Mouse (Mus musculus) forebrain, embryonic 15.5 days (tissue): ENCODE data around the gene Adcy4. TPM values are rescaled to one million over a fixed set of nuclear protein-coding genes. Genes with fewer than 3 reads are reported as not detected.
A peak's percentile ranks its signal among the peaks of the same experiment; 100 is the strongest.

Experiments used
- ATAC-seq: fragments of 200-750 bp; cut with Nextera tagmentation; replicated peaks from 2 replicates; pipeline ENCODE4 v1.8.0; 2017; ENCODE audit warnings: mild to moderate bottlenecking, moderate TSS enrichment, moderate library complexity
- H3K27ac ChIP-seq: fragments of 300-500 bp; sonication (generic); replicated peaks from 2 replicates; pipeline ENCODE4 v1.5.1; 2015; ENCODE audit warnings: mild to moderate bottlenecking, inconsistent platforms
- H3K27me3 ChIP-seq: fragments of 300-500 bp; sonication (generic); 2 replicates; pipeline ENCODE4 v1.6.1; 2015; ENCODE audit warnings: inconsistent platforms
- H3K36me3 ChIP-seq: fragments of 300-500 bp; sonication (generic); 2 replicates; pipeline ENCODE4 v1.6.1; 2015; ENCODE audit warnings: mild to moderate bottlenecking, inconsistent platforms
- H3K4me1 ChIP-seq: fragments of 300-500 bp; sonication (generic); 2 replicates; pipeline ENCODE4 v1.6.1; 2015; ENCODE audit warnings: inconsistent platforms
- H3K4me2 ChIP-seq: fragments of 300-500 bp; sonication (generic); replicated peaks from 2 replicates; pipeline ENCODE4 v1.6.1; 2015; ENCODE audit warnings: mild to moderate bottlenecking, inconsistent platforms
- H3K4me3 ChIP-seq: fragments of 300-500 bp; sonication (generic); 2 replicates; pipeline ENCODE4 v1.5.1; 2015; ENCODE audit warnings: mild to moderate bottlenecking, inconsistent platforms
- H3K9ac ChIP-seq: fragments of 300-500 bp; sonication (generic); replicated peaks from 2 replicates; pipeline ENCODE4 v1.6.1; 2015; ENCODE audit warnings: mild to moderate bottlenecking, inconsistent platforms
- H3K9me3 ChIP-seq: fragments of 300-500 bp; sonication (generic); 2 replicates; pipeline ENCODE4 v1.6.1; 2016; ENCODE audit warnings: inconsistent platforms
- WGBS: fragments of 180-500 bp; shearing (Covaris S2); methylation state at CpG from one replicate; pipeline ENCODE4 v1.1.7; 2015; ENCODE audit warnings: mixed read lengths; 5-methylcytosine and 5-hydroxymethylcytosine counted together
- polyA plus RNA-seq: library from polyadenylated mRNA; unstranded; fragments of >200 nt; fragmentation: Nextera tagmentation; extraction: Ambion mirVana; gene quantifications from 2 replicates; pipeline ENCODE4 v1.2.1, GENCODE M21; 2015

Gene Adcy4
- polyA plus RNA-seq, 1 experiment from 2014 or later = 4.0 TPM

DNA sequence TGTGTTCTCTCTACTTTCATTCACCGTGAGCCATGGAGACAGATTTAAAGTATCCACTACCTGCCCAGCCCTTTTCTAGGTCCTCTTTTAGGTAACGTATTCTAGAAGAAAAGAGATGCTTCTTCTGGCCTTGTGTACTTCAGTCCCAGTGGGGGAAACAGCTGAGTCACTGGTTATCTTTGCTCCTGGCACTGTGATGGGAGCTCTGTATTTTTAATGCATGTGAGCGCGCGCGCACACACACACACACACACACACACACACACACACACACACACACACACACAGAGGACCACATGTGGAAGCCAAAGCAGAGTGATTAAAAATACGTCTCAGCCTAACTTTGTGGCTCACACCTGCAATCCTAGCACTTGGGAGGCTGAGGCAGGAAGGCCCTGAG is 60.5 kb downstream of the Adcy4 start:
- no peaks in the 10 kb centered on the region for H3K27me3 ChIP-seq
- no peak overlapping the region for H3K4me2 ChIP-seq
- H3K9ac ChIP-seq = no peak overlapping the region
- no peak overlapping the region for H3K27ac ChIP-seq
- 89% methylated on average over 7 of the region's 7 CpGs for WGBS
- 0 out of 2 replicates have a peak, but pooled peaks cover 5% of the 10 kb centered on the region for H3K36me3 ChIP-seq
- H3K4me1 ChIP-seq = peaks cover 13% of the 10 kb centered on the region
- H3K9me3 ChIP-seq = no peaks in the 10 kb centered on the region
- ATAC-seq = no peak
- no peak overlapping the region for H3K4me3 ChIP-seq

DNA sequence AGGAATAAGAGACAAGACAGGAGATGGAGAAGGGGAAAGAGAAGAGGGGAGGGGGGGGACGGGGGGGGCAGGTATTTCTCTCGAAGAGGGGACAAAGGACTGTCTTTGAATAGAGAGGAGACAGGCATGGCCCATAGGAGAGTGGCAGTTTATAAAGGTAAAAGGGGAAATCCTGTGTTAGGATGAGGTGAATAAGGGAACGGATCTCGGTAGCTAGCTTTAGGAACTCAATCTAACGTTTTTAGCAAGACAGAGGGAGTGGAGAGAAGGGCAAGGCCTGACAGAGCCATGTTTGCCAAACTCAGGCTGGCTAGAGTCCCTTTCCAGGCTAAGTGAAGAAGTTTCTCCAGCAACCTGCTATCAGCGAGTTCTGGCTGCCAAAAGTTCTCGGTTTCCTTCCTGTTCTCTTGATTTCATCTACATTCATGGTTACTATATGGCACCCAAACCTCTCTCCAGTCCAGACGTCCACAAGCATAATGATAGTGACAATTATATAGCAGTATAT is 61.4 kb downstream of the Adcy4 start:
- H3K4me1 ChIP-seq = peaks cover 13% of the 10 kb centered on the region
- peak overlapping the region; percentile 93 for H3K4me3 ChIP-seq
- ATAC-seq = no peak

DNA sequence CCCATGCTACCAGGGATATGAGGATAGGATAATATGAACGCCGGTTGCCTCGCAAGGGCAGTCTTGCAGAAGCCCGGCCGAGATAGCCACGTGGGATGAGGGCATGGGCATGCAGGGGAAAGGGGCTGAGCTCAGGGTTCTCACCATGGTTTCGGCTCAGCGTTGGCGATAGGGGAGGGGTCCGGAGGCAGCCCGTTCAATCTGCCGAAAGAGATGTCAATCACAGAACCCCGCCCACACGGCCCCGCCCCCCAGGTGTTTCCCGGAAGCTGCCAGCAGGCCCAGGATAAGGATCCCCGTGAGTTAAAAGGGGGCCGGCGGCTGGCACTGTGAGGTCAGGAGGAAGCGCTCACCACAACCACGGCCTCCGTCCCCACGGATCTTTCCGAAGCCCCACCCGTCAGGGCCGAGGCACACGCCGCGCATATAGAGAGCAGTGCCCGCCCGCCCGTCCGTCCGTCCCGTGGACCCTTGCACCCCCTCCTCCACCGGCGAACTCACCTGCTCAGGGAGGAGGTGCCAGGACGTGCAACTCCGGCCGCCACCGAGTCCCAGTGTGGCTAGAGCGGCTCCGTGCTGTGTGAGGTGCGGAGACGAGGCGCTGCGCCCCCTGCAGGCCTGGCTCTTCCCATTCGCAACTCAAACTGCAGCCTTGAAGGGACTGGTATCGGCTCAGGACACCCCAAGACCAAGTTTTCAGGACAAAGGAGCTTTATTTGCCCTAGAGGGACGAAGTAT is 62.0 kb downstream of the Adcy4 start, which contains the start of gene Rabggta:
Gene Rabggta (minus strand): TSS at position 564 of the 738 bp plus-strand sequence.
- no peaks in the 10 kb centered on the region for H3K27me3 ChIP-seq
- peak within 1 kb of the TSS; percentile 81 for H3K9ac ChIP-seq
- peak within 1 kb of the TSS; percentile 92 for H3K27ac ChIP-seq
- H3K4me1 ChIP-seq = peaks cover 13% of the 10 kb centered on the region
- peak; percentile 96 for ATAC-seq
- peak within 1 kb of the TSS; percentile 93 for H3K4me3 ChIP-seq
- H3K36me3 ChIP-seq = peaks cover 13% of the 10 kb centered on the region; the same call in 1 of the 2 replicates
- under 1% methylated on average over 50 of the region's 50 CpGs for WGBS
- no peaks in the 10 kb centered on the region for H3K9me3 ChIP-seq
- peak within 1 kb of the TSS; percentile 53 for H3K4me2 ChIP-seq

More for the DNA sequence above, 61.4 kb downstream of the Adcy4 start:
- no peaks in the 10 kb centered on the region for H3K9me3 ChIP-seq
- H3K27me3 ChIP-seq = no peaks in the 10 kb centered on the region
- H3K27ac ChIP-seq = peak overlapping the region; percentile 92
- peak overlapping the region; percentile 53 for H3K4me2 ChIP-seq
- WGBS = 47% methylated on average over 8 of the region's 8 CpGs
- peak overlapping the region; percentile 81 for H3K9ac ChIP-seq
- peaks cover 10% of the 10 kb centered on the region; the same call in 1 of the 2 replicates for H3K36me3 ChIP-seq

DNA sequence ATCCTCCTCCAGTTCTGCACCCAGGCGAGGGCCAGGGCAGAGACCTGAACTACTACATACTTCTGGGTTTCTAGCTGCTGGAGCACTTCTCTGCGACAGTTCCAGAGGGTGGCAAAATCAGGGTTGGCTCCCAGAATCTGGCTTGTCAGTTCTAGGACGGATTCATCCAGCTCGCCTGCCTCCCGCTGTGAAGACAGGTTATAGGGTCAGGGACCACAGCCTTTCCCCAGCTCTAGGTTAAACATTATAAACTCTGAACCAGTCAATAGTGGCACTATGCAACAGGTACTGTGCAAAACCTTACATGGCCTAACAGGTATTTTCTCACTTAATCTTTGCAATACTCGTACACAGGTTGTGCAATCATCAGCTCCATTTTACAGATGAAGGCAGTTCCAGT is 62.8 kb downstream of the Adcy4 start:
- H3K4me1 ChIP-seq = peaks cover 13% of the 10 kb centered on the region
- H3K9me3 ChIP-seq = no peaks in the 10 kb centered on the region
- WGBS = 75% methylated on average over 6 of the region's 6 CpGs
- H3K4me2 ChIP-seq = peak overlapping the region; percentile 53
- peaks cover 15% of the 10 kb centered on the region; the same call in 1 of the 2 replicates for H3K36me3 ChIP-seq
- ATAC-seq = no peak
- no peaks in the 10 kb centered on the region for H3K27me3 ChIP-seq
- peak overlapping the region; percentile 93 for H3K4me3 ChIP-seq
- peak overlapping the region; percentile 81; the same call in 1 of the 2 replicates for H3K9ac ChIP-seq
- H3K27ac ChIP-seq = no peak overlapping the region

DNA sequence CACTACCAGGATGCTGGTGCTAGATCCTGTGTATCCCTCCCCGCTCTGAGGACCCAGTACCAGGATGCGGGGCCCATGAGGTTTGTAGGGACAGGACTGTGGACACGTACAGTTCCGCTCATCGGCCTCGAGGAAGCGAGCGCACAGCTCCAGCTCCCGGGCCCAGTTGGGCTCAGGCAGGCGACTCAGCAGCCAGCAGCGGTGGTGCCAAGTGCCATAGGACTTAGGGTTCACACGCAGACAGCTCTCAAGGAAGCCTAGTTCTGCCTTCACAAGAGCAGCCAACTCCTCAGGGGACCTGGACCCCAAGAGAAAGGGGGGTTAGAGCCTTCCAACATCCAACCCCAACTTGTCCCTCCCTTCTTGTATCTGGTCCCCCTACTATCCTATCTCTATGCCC is 63.2 kb downstream of the Adcy4 start:
- no peak overlapping the region for H3K27ac ChIP-seq
- H3K9ac ChIP-seq = no peak overlapping the region
- H3K36me3 ChIP-seq = peaks cover 15% of the 10 kb centered on the region; the same call in 1 of the 2 replicates
- no peaks in the 10 kb centered on the region for H3K27me3 ChIP-seq
- peaks cover 13% of the 10 kb centered on the region for H3K4me1 ChIP-seq
- ATAC-seq = no peak
- 94% methylated on average over 12 of the region's 12 CpGs for WGBS
- no peaks in the 10 kb centered on the region for H3K9me3 ChIP-seq
- H3K4me2 ChIP-seq = no peak overlapping the region
- no peak overlapping the region for H3K4me3 ChIP-seq

DNA sequence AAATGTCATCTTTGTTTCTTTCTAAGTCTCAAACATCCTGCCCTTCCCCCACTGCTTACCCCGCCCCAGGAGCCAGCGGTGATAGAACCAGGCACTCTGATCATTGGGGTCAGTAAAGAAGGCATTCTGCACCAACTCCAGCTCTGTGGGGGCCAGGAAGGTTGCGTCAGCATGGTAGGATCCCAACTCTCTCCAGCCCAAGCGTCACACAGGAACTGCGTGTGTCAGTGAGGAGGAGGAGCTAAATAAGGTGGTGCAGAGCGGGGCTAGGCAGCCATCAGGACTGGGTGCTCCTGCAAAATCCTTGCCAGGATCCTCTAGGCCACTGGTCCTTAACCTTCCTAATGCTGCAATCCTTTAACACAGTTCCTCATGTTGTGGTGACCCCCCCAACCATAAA is 64.2 kb downstream of the Adcy4 start:
- Histone ChIP-seq H3K9ac (no peak overlapping the region), H3K36me3 (peaks cover 15% of the 10 kb centered on the region; the same call in 1 of the 2 replicates), H3K4me1 (peaks cover 13% of the 10 kb centered on the region), H3K4me3 (no peak overlapping the region), H3K27ac (no peak overlapping the region), H3K9me3 (no peaks in the 10 kb centered on the region), H3K4me2 (no peak overlapping the region), H3K27me3 (no peaks in the 10 kb centered on the region)
- 89% methylated on average over 6 of the region's 6 CpGs for WGBS
- no peak for ATAC-seq

Other genes starting within 250 kb of the Adcy4 start
- 18.2 and 25.1 TPM in 2 replicates for gene Pck2, start 243.8 kb downstream of the Adcy4 start, polyA plus RNA-seq
- gene Dcaf11, start 224.1 kb downstream of the Adcy4 start, polyA plus RNA-seq = 121 and 132 TPM in 2 replicates
- gene A730061H03Rik, start 223.7 kb downstream of the Adcy4 start, polyA plus RNA-seq = 0.49 and 0.60 TPM in 2 replicates
- gene Fitm1, start 208.5 kb downstream of the Adcy4 start, polyA plus RNA-seq = not detected in 2 replicates
- 187 and 189 TPM in 2 replicates for gene Psme1, start 206.0 kb downstream of the Adcy4 start, polyA plus RNA-seq
- gene Emc9, start 198.8 kb downstream of the Adcy4 start, polyA plus RNA-seq = 15.0 and 16.0 TPM in 2 replicates
- gene Psme2, start 193.0 kb downstream of the Adcy4 start, polyA plus RNA-seq = 187 and 211 TPM in 2 replicates
- 17.7 TPM in 2 replicates for gene Rnf31, start 192.4 kb downstream of the Adcy4 start, polyA plus RNA-seq
- 7.2 and 8.1 TPM in 2 replicates for gene Irf9, start 180.5 kb downstream of the Adcy4 start, polyA plus RNA-seq
- 11.3 and 11.5 TPM in 2 replicates for gene Rec8, start 166.1 kb downstream of the Adcy4 start, polyA plus RNA-seq
- 82.0 and 82.1 TPM in 2 replicates for gene Ipo4, start 148.1 kb downstream of the Adcy4 start, polyA plus RNA-seq
- 1.4 and 2.0 TPM in 2 replicates for gene Gm49378, start 146.2 kb downstream of the Adcy4 start, polyA plus RNA-seq
- 61.7 and 67.2 TPM in 2 replicates for gene Tm9sf1, start 140.3 kb downstream of the Adcy4 start, polyA plus RNA-seq
- 0.38 and 0.53 TPM in 2 replicates for gene Tssk4, start 133.9 kb downstream of the Adcy4 start, polyA plus RNA-seq
- gene Mdp1, start 123.6 kb downstream of the Adcy4 start, polyA plus RNA-seq = 66.0 and 68.5 TPM in 2 replicates
- 56.7 and 62.2 TPM in 2 replicates for gene Gmpr2, start 112.2 kb downstream of the Adcy4 start, polyA plus RNA-seq
- 563 and 611 TPM in 2 replicates for gene Nedd8, start 112.0 kb downstream of the Adcy4 start, polyA plus RNA-seq
- 32.9 and 36.2 TPM in 2 replicates for gene Tinf2, start 102.3 kb downstream of the Adcy4 start, polyA plus RNA-seq
- 0.09 and 0.20 TPM in 2 replicates for gene Tgm1, start 70.2 kb downstream of the Adcy4 start, polyA plus RNA-seq
- 49.9 and 51.4 TPM in 2 replicates for gene Rabggta, start 61.8 kb downstream of the Adcy4 start, polyA plus RNA-seq
- gene Dhrs1, start 38.4 kb downstream of the Adcy4 start, polyA plus RNA-seq = 77.1 and 82.7 TPM in 2 replicates
- 39.7 and 41.4 TPM in 2 replicates for gene Nop9, start 38.4 kb downstream of the Adcy4 start, polyA plus RNA-seq
- 0.15 and 0.29 TPM in 2 replicates for gene Cideb, start 25.6 kb downstream of the Adcy4 start, polyA plus RNA-seq
- gene Ltb4r2, start 22.7 kb downstream of the Adcy4 start, polyA plus RNA-seq = 0.10 and 0.24 TPM in 2 replicates
- gene Ltb4r1, start 18.1 kb downstream of the Adcy4 start, polyA plus RNA-seq = 0.26 TPM in 1 of 2 replicates, not detected in the other
- 1.1 and 2.3 TPM in 2 replicates for gene Ripk3, start 4.8 kb upstream of the Adcy4 start, polyA plus RNA-seq
- 10.9 and 13.6 TPM in 2 replicates for gene Nfatc4, start 39.0 kb upstream of the Adcy4 start, polyA plus RNA-seq
- gene Nynrin, start 69.9 kb upstream of the Adcy4 start, polyA plus RNA-seq = 10.5 and 10.7 TPM in 2 replicates
- gene Cbln3, start 100.3 kb upstream of the Adcy4 start, polyA plus RNA-seq = 0.29 and 0.32 TPM in 2 replicates
- gene Khnyn, start 100.9 kb upstream of the Adcy4 start, polyA plus RNA-seq = 10.1 and 10.4 TPM in 2 replicates
- 106 and 112 TPM in 2 replicates for gene Sdr39u1, start 116.2 kb upstream of the Adcy4 start, polyA plus RNA-seq
- gene Cma1, start 160.6 kb upstream of the Adcy4 start, polyA plus RNA-seq = not detected in 2 replicates
- gene Cma2, start 166.9 kb upstream of the Adcy4 start, polyA plus RNA-seq = not detected in 2 replicates
- gene Mcpt1, start 233.9 kb upstream of the Adcy4 start, polyA plus RNA-seq = not detected in 2 replicates
- gene Mcpt9, start 246.4 kb upstream of the Adcy4 start, polyA plus RNA-seq = not detected in 2 replicates